Mouse (Mus musculus) heart, postnatal 25 days (tissue): ENCODE data around the gene Gm20219. TPM values are rescaled to one million over a fixed set of nuclear protein-coding genes. Genes with fewer than 3 reads are reported as not detected.

Experiments
- DNase-seq: peaks from one replicate; pipeline ENCODE4 v3.0.0; 2022; ENCODE audit warnings: low spot score
- intact Hi-C: fragments of 180-260 bp; cut with DNase I; formaldehyde crosslinking; loops from one replicate; pipeline ENCODE4 v1.15.1; 2025
- total RNA-seq, 2 experiments: library from RNA; stranded (reverse); gene quantifications; 2 replicates each; pipeline ENCODE4 v1.2.3; 2021

The Gm20219 gene
- total RNA-seq, 2 experiments from 2014 or later = 0.26 to 0.28 TPM

DNA sequence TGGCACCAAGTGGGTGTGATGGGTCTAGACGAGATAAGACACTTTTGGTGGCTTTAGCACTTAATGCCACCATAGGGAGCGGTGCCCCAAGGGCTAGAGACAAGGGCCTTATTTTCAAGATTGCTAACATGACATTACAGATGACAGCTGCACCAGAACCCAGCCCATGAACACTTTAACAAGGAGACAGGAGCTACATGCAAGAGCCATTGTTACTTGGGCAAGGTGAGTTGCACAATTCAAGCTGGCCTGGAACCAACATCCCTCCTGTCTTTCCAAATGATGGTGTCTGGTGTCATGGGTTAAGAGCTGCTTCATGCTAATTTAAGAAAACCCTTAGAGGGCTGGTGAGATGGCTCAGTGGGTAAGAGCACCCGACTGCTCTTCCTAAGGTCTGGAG, 5.2 kb upstream of the Gm20219 start:
- DNase-seq = no peak
- intact Hi-C loops = loop anchor here (5.0 kb wide), 1 partner anchor 108 kb away; no protein-coding TSS in a partner anchor

DNA sequence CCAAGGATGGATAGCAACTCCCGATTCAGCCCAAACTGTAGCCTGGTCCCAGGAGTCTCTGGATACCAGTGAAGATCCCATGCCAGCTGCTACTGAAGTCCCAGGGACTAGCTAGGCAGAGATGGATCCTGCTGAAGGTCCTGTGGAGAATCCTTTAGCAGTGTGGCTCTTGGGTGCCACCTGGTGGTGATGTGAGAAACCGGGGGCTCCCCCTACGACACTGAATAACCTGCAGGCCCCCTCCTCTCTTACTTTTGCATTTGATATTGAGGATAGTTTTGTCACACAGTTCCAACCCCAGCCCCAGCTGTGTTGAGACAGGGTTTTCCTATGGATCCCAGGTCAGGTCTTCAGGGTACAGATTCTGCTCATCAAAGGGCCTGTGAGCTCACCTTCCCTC, 4.3 kb upstream of the Gm20219 start:
- no peak for DNase-seq

DNA sequence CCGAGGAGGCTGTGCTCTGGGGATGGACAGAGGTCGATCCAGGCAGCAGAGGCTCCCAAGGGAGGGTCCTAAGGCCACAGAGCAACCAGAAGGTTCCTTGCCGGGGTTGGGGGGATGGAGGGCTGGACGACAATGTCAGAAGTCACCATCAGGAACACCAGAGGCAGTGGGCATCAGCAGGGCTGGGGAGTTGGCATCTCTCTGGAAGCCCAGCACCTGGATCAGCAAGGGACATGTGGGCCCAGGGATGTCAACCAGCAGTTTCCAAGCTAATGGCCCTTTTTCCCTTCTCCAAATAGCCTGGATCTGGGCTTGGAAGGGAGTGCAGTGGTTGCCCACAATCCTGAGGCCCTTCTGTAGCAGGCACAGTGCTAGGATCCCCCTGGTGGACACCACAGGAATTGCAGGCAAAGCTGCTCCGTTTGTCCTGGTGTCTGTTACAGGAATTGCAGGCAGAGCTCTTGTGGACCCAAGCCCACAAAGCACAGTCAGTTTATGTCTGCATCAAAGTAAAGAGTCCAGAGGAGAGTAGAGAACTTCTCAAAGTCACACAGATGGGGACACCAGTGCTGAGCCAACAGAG, 1.3 kb downstream of the Gm20219 start:
- intact Hi-C loops = loop anchor here (1.0 to 5.0 kb wide), 3 partner anchors 51 to 196 kb away; no protein-coding TSS in a partner anchor
- DNase-seq = no peak

More for the DNA sequence above, 4.3 kb upstream of the Gm20219 start:
- intact Hi-C loops = loop anchor here (5.0 kb wide), 1 partner anchor 109 kb away; no protein-coding TSS in a partner anchor

DNA sequence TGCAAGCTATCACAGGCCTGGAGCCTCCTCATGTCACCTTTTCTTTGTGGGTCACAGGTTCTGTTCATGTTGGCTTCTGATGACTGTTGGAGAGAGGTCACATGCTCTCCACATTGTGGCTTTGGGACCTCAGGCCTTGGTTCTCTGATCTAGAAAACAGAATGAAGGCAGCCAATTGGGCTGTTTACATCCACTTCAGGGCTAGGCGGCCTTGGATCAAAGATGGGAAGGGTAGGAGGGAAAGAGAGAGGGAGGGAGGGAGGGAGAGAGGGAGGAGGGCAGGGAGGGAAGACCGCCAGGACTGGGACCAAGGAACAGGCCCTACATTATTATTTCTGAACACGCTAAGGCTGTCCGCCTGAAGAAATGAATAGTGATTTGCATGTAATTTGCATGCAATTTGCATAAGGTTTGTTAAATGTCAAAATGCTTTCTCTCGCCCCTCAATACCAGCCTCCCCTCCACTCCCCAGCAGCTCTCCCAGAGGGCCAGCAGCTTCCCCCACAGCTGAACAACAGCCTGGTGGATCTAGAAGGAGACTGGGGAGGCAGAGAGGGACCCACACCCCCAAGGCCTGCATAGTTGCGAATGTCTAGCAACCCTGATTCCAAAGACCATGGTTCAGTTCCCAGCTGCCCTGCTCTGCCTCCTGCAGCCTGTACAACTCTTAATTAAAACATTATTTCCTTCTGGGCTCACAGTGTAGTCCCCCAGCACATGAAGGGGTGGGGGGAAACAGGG, 2.2 kb downstream of the Gm20219 start:
- DNase-seq = no peak
- intact Hi-C loops = loop anchor here (5.0 kb wide), 2 partner anchors 50 to 130 kb away; no protein-coding TSS in a partner anchor

DNA sequence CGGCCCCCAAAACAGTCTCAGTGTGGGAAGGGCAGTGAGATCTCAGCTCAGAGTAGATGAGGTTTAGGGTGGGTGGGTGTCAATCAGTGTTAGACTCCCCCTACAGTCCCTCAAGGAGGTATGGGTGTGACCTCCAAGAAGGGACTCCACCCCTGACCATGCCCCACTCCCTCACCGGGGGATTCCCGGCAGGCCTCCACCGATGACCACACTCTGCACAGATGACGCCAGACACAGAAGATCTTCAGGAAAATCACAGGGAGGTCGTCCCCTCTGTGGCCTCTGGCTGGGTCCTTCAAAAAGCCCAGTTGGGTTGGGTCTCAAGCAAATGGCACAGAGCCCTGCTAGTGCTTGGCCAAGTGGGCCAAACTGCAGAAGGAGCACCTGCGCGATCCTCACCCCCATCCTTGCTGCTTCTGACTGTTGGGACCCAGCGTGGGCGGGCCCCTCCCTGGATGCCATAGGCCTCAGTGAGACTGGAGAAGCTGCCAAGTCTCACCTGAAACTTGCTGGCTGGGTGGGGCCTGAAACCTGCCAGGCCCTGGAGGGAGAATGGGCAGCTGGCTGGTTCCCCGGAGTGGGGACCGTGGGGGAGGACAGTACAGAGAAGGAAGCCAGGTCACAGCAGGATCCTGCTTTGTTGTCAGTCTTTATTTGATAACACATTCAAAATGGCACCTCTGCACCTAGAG, 3.3 kb downstream of the Gm20219 start:
- DNase-seq = no peak
- intact Hi-C loops = loop anchor here (5.0 kb wide), 2 partner anchors 49 to 129 kb away; no protein-coding TSS in a partner anchor

DNA sequence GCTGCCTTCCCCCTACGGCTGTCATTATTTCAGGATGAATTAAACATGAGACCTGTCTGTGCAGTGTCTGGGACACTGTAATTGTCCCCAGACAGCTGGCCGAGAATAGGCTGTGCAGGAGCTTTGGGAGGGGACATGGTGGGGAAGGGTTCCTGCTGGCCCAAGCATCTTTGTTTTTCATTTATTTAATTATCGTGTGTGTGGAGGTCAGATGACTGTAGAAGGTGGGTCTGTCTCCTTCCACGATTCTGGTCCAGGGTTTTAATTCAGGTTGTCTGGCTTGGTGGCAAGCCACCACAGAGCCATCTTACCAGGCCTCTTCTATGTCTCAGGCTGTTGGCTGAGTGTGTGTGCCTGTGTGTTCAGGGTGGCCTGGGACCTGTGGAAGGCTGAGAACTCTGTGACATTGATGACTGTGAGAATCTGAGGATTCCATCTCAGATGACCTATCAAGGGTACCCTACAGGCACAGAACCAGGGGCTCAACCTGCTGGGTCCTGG, 5.5 kb downstream of the Gm20219 start:
- intact Hi-C loops = no loop called here
- no peak for DNase-seq

DNA sequence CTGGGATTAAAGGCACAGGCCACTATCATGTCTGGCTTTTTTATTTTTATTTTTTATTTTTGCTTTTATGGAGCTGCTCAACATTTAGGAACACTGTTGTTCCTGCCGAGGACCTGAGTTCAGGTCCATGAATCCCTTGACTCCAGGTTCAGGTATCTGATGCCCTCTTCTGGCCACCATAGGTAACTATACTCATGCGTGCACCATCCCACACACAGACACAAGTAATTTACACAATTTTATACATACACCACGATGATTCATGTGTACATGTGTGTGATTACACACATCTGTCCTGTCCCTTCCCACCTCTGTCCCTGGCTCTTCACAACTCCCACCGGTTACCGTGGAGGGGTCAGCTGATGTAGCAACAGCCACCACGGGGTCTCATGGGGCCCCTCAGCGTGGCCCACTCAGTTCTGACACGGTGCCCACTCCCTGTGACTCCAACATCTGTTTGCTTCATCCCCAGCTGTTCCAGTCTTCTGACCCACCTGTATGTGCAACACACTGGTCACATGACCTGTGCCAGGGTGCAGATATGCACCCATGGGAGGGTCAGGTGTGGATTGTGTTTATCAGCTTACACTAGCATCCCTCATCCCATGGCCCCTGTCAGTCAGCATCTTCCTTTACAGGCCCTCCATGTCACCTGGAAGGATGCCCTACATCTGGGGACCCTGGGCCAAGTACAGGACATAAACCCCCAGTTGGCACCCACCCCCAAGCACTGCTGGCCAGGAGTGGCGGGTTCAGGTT, 6.2 kb downstream of the Gm20219 start:
- DNase-seq = no peak

DNA sequence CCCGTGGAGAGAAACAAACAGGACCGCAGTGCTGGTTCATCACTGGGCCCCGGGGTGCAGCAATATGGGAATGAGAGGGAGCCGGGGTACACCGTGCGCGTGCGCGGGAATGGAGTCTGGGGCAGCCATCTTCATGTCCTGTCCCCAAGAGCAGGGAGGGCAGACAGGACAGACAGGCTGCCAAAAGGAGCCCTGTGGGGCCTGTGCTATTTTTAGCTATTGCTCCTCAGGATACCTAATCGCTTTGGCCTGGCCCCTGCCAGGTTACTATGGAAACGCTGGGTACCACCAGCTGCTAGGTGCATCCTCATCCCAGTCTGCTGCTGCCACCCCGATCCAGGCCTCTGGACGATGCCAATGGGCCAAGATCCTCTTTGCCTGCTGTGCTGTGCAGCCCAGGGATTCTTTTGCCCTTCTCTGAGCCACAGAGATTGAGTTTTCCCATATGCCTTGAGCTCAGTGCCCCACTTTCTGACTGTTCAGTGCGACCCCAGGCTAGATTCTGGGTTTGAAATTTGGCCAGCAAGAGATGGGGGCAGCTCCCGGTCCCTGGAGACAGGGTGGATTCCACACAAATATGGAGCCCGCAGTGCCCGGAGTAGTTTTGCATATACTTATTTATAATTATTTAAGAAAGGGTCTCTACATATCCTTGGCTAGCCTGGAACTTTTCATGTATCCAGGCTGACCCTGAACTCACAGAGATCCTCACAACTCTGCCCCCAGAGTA, 6.9 kb downstream of the Gm20219 start:
- no peak for DNase-seq
- intact Hi-C loops = no loop called here

More for the DNA sequence above, 6.2 kb downstream of the Gm20219 start:
- intact Hi-C loops = no loop called here

DNA sequence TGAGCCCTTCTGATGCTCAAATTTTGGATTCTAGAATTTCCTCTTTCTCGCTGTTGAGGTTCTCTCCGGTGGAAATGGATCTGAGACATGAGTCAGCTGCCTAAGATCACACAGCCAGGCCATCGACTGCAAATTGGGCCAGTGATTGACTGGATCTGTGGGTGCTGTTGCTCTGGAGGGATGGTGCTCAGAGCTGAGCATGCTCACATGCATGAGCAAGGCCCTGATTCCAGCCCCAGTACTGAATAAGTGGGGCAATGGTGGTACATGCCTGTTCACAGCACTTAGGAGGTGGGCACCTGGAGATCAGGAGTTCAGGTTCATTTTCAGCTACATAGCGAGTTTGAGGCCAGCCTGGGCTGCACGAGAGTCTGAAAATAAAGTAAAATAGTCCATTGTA, 7.6 kb downstream of the Gm20219 start:
- intact Hi-C loops = no loop called here
- DNase-seq = no peak

DNA sequence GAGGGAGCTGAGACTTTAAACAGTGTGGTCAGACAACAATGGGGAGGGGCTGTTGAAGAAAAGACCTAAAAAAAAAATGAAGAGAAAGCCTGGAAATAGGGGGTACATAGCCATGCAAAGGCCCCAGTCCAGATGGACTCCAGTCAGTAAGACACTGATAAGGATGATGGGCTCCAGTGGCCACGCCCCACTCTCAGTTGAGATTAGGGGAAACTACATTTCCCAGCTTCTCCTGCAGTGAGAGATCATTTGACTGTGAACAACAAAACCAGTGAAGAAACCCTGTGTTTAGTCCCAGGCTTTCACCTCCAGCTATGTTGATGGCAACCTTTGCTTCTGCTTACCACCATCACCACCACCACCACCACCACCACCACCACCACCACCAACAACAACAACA, 8.2 kb downstream of the Gm20219 start:
- intact Hi-C loops = no loop called here
- no peak for DNase-seq

DNA sequence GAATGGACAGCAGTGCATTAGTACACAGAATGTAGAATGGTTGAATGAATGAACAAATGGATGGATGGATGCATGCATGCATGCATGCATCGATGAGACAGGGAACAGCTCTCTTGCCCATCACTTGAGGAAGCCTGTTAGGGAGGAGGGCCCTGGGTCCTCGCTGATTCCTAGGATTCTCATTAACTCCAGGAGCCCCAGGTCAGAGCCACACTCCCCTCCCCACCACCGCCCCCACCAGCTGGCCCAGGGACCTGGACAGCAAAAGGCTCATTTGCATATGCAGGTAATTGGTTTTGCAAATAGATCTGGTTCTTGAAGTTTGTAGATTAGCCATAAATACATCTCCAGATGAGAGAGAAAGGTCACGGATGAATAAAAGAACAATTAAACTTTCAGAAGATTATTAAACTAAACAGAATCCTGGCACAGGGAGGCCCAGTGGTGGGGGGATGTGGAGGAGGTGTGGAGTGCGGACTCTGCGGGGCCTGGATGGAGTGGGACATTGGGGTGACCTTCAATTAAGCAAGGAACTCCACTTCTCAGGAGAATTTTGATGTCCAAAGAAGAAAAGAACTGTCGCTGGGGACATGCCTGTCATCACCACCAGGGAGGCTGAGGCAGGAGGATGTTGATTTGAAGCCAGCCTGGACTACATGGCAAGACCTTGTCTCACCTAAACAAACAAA, 9.3 kb downstream of the Gm20219 start:
- no peak for DNase-seq
- intact Hi-C loops = loop anchor here (5.0 kb wide), 1 partner anchor 53 kb away; no protein-coding TSS in a partner anchor

DNA sequence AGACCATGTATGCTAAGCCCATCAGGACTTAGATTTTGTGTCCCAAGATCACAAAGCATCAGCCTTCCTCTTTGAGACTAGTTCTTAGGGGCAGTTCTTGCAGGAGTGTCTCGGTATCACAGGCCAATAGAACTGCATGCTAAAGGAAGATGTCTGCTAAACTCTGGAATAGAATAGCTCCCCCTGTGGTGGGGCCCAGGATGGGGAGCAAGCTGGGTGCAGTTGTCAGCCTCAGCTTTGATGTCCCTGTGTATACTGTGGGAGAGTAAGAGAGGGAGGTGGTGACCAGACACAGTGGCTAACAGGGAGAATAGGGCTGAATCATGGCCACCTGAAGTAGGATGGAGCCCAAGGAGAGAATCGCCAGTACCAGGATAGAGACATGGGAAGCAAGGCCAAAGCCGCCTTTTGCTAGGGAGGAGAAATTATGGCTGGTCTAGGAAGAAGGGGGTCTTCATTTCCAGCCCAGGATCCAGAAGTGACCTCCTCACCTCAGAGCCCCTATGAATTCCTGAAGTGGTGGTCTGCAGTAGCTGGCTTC, 10.4 kb downstream of the Gm20219 start:
- DNase-seq = no peak
- intact Hi-C loops = loop anchor here (5.0 kb wide), 1 partner anchor 51 kb away; no protein-coding TSS in a partner anchor

DNA sequence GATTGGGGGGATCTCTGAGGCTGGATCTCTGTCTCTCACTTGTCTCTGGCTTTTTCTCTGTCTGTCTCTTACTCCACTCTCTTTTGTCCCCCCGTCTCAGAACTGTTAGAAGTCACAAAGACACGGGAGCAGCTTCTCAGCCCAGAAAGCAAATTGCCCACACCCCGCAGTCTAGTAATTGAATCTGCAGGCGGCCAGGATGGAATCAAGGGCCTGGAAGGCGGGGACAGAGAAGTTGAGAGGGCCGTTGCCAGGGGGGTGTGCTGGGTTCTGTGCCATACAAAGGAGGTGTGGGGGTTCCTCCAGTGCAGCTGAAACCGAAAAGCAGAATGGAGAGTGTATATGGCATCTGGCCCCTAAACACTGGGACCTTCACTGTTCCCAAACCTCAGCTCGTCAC, 11.5 kb downstream of the Gm20219 start:
- intact Hi-C loops = loop anchor here (5.0 kb wide), 1 partner anchor 50 kb away; no protein-coding TSS in a partner anchor

DNA sequence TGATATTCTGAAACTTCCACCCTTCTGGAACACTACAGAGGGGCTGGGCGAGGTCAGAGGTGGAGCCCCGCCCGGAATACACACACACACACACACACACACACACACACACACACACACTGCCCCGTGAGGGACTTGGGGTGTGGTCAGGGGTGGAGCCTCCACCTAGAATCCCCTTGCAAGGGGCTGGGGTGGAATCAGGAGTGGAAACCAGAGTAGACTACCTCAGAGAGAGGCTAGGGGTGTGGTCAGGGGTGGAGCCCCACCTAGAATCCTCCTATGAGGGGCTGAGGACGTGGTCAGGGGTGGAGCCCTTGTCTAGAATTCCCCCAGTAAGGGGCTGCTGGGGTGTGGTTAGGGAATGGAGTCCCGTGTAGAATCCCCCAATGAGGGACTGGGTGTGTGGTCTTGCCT, 13.6 kb downstream of the Gm20219 start:
- DNase-seq = no peak
- intact Hi-C loops = loop anchor here (5.0 kb wide), 1 partner anchor 48 kb away; no protein-coding TSS in a partner anchor

More for the DNA sequence above, 11.5 kb downstream of the Gm20219 start:
- DNase-seq = no peak

DNA sequence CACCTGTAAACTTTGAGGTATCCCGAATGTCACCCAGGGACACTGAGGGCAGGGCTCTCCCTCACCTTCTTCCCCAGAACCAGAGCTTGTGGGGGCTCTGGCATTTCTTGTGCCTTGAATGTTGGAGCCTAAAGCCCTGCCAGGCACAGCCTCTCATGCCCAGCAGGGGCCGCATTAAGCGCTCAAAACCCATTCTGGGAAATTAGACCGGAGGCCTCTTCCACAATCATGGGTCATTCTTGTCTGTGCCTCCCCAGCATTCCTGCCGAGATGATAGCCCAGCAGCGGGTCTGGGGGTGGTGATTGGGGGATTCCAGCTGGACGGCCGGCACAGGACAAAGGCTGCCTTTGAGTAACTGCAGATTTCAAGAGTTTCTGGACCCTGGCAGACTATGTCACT, 16.3 kb downstream of the Gm20219 start:
- DNase-seq = no peak
- intact Hi-C loops = no loop called here

DNA sequence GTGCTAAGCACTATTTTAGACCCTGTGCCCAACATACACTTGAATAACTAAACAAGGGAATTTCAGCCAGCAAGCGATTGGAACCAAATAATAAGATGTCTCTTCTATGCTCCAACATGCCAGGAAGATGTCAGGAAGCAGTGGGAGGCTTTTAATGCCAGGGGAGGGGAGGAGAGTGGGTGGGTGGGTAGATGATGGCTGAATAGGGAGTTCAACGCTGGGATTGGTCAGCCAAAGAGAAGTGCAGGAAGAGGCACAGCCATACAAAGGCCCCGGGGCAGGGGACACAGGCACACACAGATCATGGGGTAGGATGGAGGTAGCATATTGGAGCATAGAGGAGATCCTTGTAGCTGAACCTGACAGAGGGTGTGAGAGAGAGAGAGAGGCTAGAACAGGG, 17.3 kb downstream of the Gm20219 start:
- no peak for DNase-seq
- intact Hi-C loops = no loop called here

DNA sequence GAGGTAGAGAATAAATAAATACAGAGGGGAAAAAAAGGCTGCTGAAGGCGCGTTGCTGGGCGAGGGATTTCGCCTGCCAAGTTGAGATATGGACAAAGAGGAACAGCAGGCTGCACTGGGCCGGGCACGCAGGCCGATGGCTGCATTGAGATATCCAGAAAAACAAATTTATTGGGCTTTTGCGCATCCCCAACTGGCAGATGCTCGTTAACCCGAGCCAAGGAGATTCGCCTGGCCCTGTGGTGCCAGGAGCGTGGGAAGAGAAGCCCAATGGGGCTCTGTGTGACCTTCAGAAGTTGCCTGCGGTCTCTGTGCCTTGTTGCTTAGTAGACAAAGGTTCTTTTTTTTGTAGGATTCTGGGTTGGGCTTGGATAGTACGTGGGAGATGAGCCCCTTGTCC, 18.0 kb downstream of the Gm20219 start:
- intact Hi-C loops = no loop called here
- no peak for DNase-seq

DNA sequence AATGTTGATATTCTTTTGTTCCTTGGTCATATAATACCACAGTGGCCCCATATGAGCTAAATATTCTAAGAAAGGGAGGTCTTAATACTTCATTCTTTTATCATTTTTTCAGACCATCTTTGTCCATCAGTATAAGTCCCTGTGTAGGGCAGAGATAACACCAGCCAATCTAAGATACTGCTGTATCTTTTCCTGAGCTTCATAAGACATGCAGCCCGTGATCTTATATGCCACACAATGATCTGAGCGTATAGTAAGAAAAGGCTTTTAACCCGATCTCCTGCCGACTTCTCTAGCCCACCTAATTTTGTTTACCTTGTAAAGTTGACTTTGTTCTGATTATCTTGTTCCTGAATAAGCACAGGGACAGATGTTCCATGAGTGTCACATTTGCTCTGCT, 29.2 kb downstream of the Gm20219 start:
- no peak for DNase-seq
- intact Hi-C loops = no loop called here
